Mouse (Mus musculus): ENCODE data around the gene Nxn. TPM values are rescaled to one million over a fixed set of nuclear protein-coding genes. Genes with fewer than 3 reads are reported as not detected.

Nxn gene
- polyA plus RNA-seq (2012; rRNA removed; ENCODE audit: low replicate concordance), result 13.5 and 54.3 TPM in 2 replicates

GRCm38 (mm10) chr11:76398798-76399586 lies at the start of gene Nxn:
Gene Nxn (minus strand): TSS chr11:76399140.

GRCm38 (mm10) chr11:76406702-76407583 lies 8.0 kb upstream of the Nxn start, which contains the start of gene Timm22:
Gene Timm22 (plus strand): TSS chr11:76406952.

GRCm38 (mm10) chr11:76242901-76243810 lies 155.8 kb downstream of the Nxn start, which contains the start of the genes Mrm3 and Glod4:
Gene Mrm3 (plus strand): TSS chr11:76243715.
Gene Glod4 (minus strand): TSS chr11:76243725.

GRCm38 (mm10) chr11:76217390-76217800 lies 181.5 kb downstream of the Nxn start, which contains the start of the genes Dbil5 and Gemin4:
Gene Dbil5 (plus strand): TSS chr11:76217608.
Gene Gemin4 (minus strand): TSS chr11:76217664.

Other genes starting within 250 kb of the Nxn start
- 30.9 and 34.8 TPM in 2 replicates for gene Vps53, start 219.5 kb downstream of the Nxn start, polyA plus RNA-seq (2012; rRNA removed; ENCODE audit: low replicate concordance)
- gene Fam57a, start 219.5 kb downstream of the Nxn start, polyA plus RNA-seq (2012; rRNA removed; ENCODE audit: low replicate concordance), result 13.5 and 32.9 TPM in 2 replicates
- 0.35 and 1.4 TPM in 2 replicates for gene Dbil5, start 181.5 kb downstream of the Nxn start, polyA plus RNA-seq (2012; rRNA removed; ENCODE audit: low replicate concordance)
- 6.1 and 16.4 TPM in 2 replicates for gene Gemin4, start 181.5 kb downstream of the Nxn start, polyA plus RNA-seq (2012; rRNA removed; ENCODE audit: low replicate concordance)
- gene Mrm3, start 155.4 kb downstream of the Nxn start, polyA plus RNA-seq (2012; rRNA removed; ENCODE audit: low replicate concordance), result 10.0 and 10.2 TPM in 2 replicates
- gene Glod4, start 155.4 kb downstream of the Nxn start, polyA plus RNA-seq (2012; rRNA removed; ENCODE audit: low replicate concordance), result 13.7 and 14.2 TPM in 2 replicates
- gene Timm22, start 7.8 kb upstream of the Nxn start, polyA plus RNA-seq (2012; rRNA removed; ENCODE audit: low replicate concordance), result 12.5 and 14.8 TPM in 2 replicates
- gene Abr, start 223.2 kb upstream of the Nxn start, polyA plus RNA-seq (2012; rRNA removed; ENCODE audit: low replicate concordance), result 25.2 and 58.5 TPM in 2 replicates

Measured in subcutaneous adipose tissue, adult 2 months (tissue).